Mouse (Mus musculus) lung, adult 2 months (tissue): Measurements from ENCODE around the gene Supv3l1.

ENCODE experiments used
- CTCF ChIP-seq: fragments of 200-500 bp; IDR thresholded peaks from 2 replicates; pipeline ENCODE4 v1.5.1; 2011; ENCODE audit warnings: mild to moderate bottlenecking, low read length, control low read depth; ENCODE audit not compliant: insufficient read depth
- POLR2A ChIP-seq: fragments of 200-500 bp; IDR thresholded peaks from 2 replicates; pipeline ENCODE4 v1.6.1; 2011; ENCODE audit warnings: low read depth, mild to moderate bottlenecking, control low read depth, low read length, borderline replicate concordance; ENCODE audit errors: extremely low read depth

GRCm38 (mm10) chr10:62486618-62487415 lies 37.3 kb upstream of the Supv3l1 start, which contains the start of gene Vps26a:
- TF ChIP-seq POLR2A (peak; percentile 86; the same call in 1 of the 2 replicates), CTCF (no peak)
